Mouse (Mus musculus): ENCODE measurements at regions not wholly inside any gene's neighbourhood (a gene's known extent, or its start where the extent isn't known, plus 50 kb on each side); places are given as distances from the start of the nearest gene placed in this dataset.

DNA sequence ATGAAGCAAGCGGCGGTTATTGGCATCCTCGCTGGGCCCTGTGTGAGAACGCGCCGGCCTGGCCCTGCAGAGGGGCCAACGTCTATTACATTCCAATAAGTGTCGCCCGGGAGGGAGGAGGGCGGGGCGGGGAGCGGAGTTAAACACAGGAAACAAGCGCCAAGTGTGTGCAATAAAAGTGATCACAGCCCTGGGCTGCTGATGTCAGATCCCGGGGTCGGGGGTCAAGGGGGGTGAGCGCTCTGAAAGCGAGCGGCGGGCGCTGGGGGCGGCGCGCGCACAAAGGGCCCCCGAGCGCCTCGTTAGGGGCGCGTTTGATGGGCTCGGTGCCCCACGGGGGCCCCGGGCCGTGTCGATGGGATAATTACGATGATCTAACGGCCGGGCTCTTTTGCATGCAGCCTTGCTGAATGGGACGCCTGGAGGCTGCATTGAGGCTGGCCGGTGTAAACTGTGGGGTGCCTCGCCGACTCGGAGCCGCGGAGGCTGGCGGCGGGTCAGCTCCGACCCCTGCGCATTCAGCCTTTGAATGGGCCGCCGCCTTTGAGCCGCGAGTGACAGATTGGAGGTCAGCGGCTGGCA lies 178.9 kb downstream of the Tfap2c start:
- TF ChIP-seq CTCF (IDR thresholded peaks at IDR 0.05; ENCODE audit: low read depth): no peak
- no peak for TF ChIP-seq EP300 (IDR thresholded peaks at IDR 0.05; ENCODE audit: low read depth)

Data from liver, embryonic 14.5 days (tissue).